Mouse (Mus musculus) E14TG2a.4 (cell line): ENCODE measurements around the gene Ephx4.

Experiments
- CTCF ChIP-seq: conservative IDR thresholded peaks from 2 replicates; pipeline ENCODE4 v1.5.1; 2014; ENCODE audit warnings: low read length
- NANOG ChIP-seq: IDR thresholded peaks from 2 replicates; pipeline ENCODE4 v1.6.1; 2014; ENCODE audit warnings: borderline replicate concordance, low read length, mixed read lengths

DNA sequence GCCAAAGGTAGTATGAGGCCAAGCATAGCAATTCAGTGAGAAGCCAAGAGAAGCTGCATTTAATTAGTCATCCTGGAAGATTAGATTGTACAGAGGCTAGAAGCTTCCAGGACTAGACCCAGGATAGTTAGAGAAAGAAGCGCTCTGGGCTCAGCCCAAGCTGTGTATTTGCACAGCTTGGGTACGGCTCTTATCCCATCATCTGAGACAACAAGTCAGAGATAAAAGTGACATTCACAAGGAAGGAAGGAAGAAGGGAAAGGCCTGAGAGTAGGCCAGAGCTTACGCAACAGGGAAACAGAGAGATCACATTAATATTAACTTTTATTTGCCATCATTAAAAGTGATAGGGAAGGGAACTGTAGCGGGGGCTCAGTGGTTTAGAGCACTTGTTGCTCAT lies 45.4 kb downstream of the Ephx4 start:
- TF ChIP-seq CTCF = no peak
- no peak for TF ChIP-seq NANOG
